ENCODE assay signal across 8 mouse cellular contexts in the genomic region with DNA sequence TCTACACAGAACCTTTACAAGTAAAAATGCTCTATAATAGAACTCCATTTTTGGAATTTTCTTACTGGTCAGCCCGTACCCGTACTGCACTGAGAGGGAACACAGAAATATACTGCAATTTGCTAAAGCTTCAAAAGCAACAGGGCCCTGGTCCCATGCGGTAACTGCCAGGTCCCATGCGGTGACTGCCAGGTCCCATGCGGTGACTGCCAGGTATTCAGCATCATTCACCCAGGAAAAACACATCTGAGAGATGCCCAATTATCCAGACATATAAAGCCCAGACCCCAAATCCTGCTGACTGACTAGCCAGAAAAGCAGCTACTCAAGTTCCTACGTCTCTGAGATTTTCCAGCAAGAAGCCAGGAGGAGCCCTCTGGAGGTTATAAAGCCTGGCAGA. TPM values are rescaled to one million over a fixed set of nuclear protein-coding genes. Genes with fewer than 3 reads are reported as not detected.
DNase-seq lines count a peak whose midpoint lies in the region; ATAC-seq and TF ChIP-seq lines count a peak whose summit lies in the region.

No protein-coding gene starts in this region.

- H3K9ac ChIP-seq in kidney, postnatal 0 days (ENCODE audit: low read depth, low read length), result no peak overlapping the region; the same call in 1 of the 2 replicates
- H3K9ac ChIP-seq in embryonic facial prominence, embryonic 13.5 days, result peak overlapping the region; percentile 94
- 0 out of 2 replicates have a peak overlapping the region, but pooled peaks have one; percentile 78 for H3K9ac ChIP-seq in intestine, embryonic 14.5 days (ENCODE audit: low read length)
- H3K9ac ChIP-seq in neural tube, embryonic 12.5 days, result peak overlapping the region; percentile 45; the same call in 1 of the 2 replicates

- H3K36me3 ChIP-seq in kidney, postnatal 0 days (ENCODE audit: insufficient read depth, low read length), result no peaks in the 10 kb centered on the region
- H3K36me3 ChIP-seq in embryonic facial prominence, embryonic 13.5 days, result peaks cover 1% of the 10 kb centered on the region; the same call in 1 of the 2 replicates
- H3K36me3 ChIP-seq in intestine, embryonic 14.5 days (ENCODE audit: control insufficient read depth, insufficient read depth, low read length), result 0 out of 2 replicates have a peak, but pooled peaks cover 4% of the 10 kb centered on the region
- H3K36me3 ChIP-seq in neural tube, embryonic 12.5 days, result no peaks in the 10 kb centered on the region

- H3K9me3 ChIP-seq in kidney, postnatal 0 days (replicated peaks; ENCODE audit: low read length), result no peaks in the 10 kb centered on the region
- H3K9me3 ChIP-seq in embryonic facial prominence, embryonic 13.5 days, result no peaks in the 10 kb centered on the region
- H3K9me3 ChIP-seq in intestine, embryonic 14.5 days (ENCODE audit: control insufficient read depth, low read length), result no peaks in the 10 kb centered on the region
- H3K9me3 ChIP-seq in neural tube, embryonic 12.5 days, result no peaks in the 10 kb centered on the region

- H3K27ac ChIP-seq in kidney, postnatal 0 days, result no peak overlapping the region
- no peak overlapping the region for H3K27ac ChIP-seq in embryonic facial prominence, embryonic 13.5 days
- H3K27ac ChIP-seq in intestine, embryonic 14.5 days (ENCODE audit: low read depth), result no peak overlapping the region
- H3K27ac ChIP-seq in neural tube, embryonic 12.5 days, result no peak overlapping the region

- H3K4me1 ChIP-seq in kidney, postnatal 0 days (replicated peaks; ENCODE audit: insufficient read depth, low read length), result peaks cover 41% of the 10 kb centered on the region
- H3K4me1 ChIP-seq in embryonic facial prominence, embryonic 13.5 days, result peaks cover 52% of the 10 kb centered on the region
- H3K4me1 ChIP-seq in intestine, embryonic 14.5 days (replicated peaks; ENCODE audit: control insufficient read depth, insufficient read depth, low read length), result peaks cover 42% of the 10 kb centered on the region
- H3K4me1 ChIP-seq in neural tube, embryonic 12.5 days, result peaks cover 41% of the 10 kb centered on the region

- peak overlapping the region; percentile 88 for H3K4me3 ChIP-seq in kidney, postnatal 0 days (replicated peaks; ENCODE audit: low read depth, low read length)
- H3K4me3 ChIP-seq in embryonic facial prominence, embryonic 13.5 days, result peak overlapping the region; percentile 91
- H3K4me3 ChIP-seq in intestine, embryonic 14.5 days (ENCODE audit: low read depth, low read length), result peak overlapping the region; percentile 72; the same call in 1 of the 2 replicates
- 0 out of 2 replicates have a peak overlapping the region, but pooled peaks have one; percentile 5 for H3K4me3 ChIP-seq in neural tube, embryonic 12.5 days

- TF ChIP-seq CTCF in kidney, postnatal 0 days (IDR thresholded peaks at IDR 0.05; ENCODE audit: low read depth), result no peak

- DNase-seq in kidney, postnatal 0 days (ENCODE audit: low spot score), result no peak
- DNase-seq in kidney, postnatal 4 days, result no peak
- DNase-seq in intestine, embryonic 14.5 days (ENCODE audit: low spot score), result no peak
- DNase-seq in spleen, postnatal 10 days (ENCODE audit: low spot score in 2 of 2), result no peak
- DNase-seq in layer of hippocampus, postnatal 14 days (ENCODE audit: low spot score in 2 of 2), result no peak

- no peak for ATAC-seq in kidney, postnatal 0 days (replicated peaks; ENCODE audit: low FRiP score, low read depth)
- no peak for ATAC-seq in embryonic facial prominence, embryonic 13.5 days (ENCODE audit: insufficient number of reproducible peaks, insufficient read depth, low FRiP score, low TSS enrichment, low read depth)
- no peak for ATAC-seq in intestine, embryonic 14.5 days (replicated peaks; ENCODE audit: low FRiP score, low TSS enrichment, low read depth)
- ATAC-seq in neural tube, embryonic 12.5 days (ENCODE audit: low FRiP score, low read depth), result no peak
- no peak for ATAC-seq in frontal cortex, adult (ENCODE audit: low TSS enrichment)

- H3K27me3 ChIP-seq in kidney, postnatal 0 days (ENCODE audit: insufficient read depth, low read length), result no peaks in the 10 kb centered on the region
- H3K27me3 ChIP-seq in embryonic facial prominence, embryonic 13.5 days, result no peaks in the 10 kb centered on the region
- no peaks in the 10 kb centered on the region for H3K27me3 ChIP-seq in intestine, embryonic 14.5 days (replicated peaks; ENCODE audit: control insufficient read depth, insufficient read depth, low read length)
- H3K27me3 ChIP-seq in neural tube, embryonic 12.5 days (replicated peaks), result no peaks in the 10 kb centered on the region

- H3K4me2 ChIP-seq in kidney, postnatal 0 days (ENCODE audit: low read length), result peak overlapping the region; percentile 78
- H3K4me2 ChIP-seq in embryonic facial prominence, embryonic 13.5 days, result peak overlapping the region; percentile 91
- H3K4me2 ChIP-seq in intestine, embryonic 14.5 days (ENCODE audit: low read length), result peak overlapping the region; percentile 73
- H3K4me2 ChIP-seq in neural tube, embryonic 12.5 days (replicated peaks), result peak overlapping the region; percentile 82

- 73% methylated on average over 6 of the region's 6 CpGs for WGBS in kidney, postnatal 0 days
- 77% methylated on average over 6 of the region's 6 CpGs for WGBS in embryonic facial prominence, embryonic 13.5 days
- WGBS in intestine, embryonic 14.5 days, result 84% methylated on average over 6 of the region's 6 CpGs
- 87% methylated on average over 6 of the region's 6 CpGs for WGBS in neural tube, embryonic 12.5 days

RNA-seq across cellular contexts. Expression of a gene that starts 3.1 kb away (rescaled TPM):
- 18.8 and 19.0 TPM in 2 replicates for polyA plus RNA-seq in kidney, postnatal 0 days (2015; fragmentation: Nextera tagmentation; extraction: Ambion mirVana)
- 26.1 and 28.3 TPM in 2 replicates for polyA plus RNA-seq in embryonic facial prominence, embryonic 13.5 days (2015; fragmentation: Nextera tagmentation; extraction: Ambion mirVana)
- polyA plus RNA-seq in intestine, embryonic 14.5 days (2014; fragmentation: Nextera tagmentation; extraction: Ambion mirVana), result 13.8 and 16.1 TPM in 2 replicates
- 26.7 and 26.9 TPM in 2 replicates for polyA plus RNA-seq in neural tube, embryonic 12.5 days (2016; fragmentation: Nextera tagmentation; extraction: Ambion mirVana)
- 10 to 100 TPM; 46.2 to 46.4 TPM for total RNA-seq in layer of hippocampus, postnatal 14 days (2021)

RNA-seq across cellular contexts. Expression of a gene that starts 6.0 kb away (rescaled TPM):
- polyA plus RNA-seq in kidney, postnatal 0 days (2015; fragmentation: Nextera tagmentation; extraction: Ambion mirVana), result 24.3 and 26.9 TPM in 2 replicates
- polyA plus RNA-seq in embryonic facial prominence, embryonic 13.5 days (2015; fragmentation: Nextera tagmentation; extraction: Ambion mirVana), result 39.8 and 42.2 TPM in 2 replicates
- polyA plus RNA-seq in intestine, embryonic 14.5 days (2014; fragmentation: Nextera tagmentation; extraction: Ambion mirVana), result 33.1 and 35.1 TPM in 2 replicates
- 41.6 and 42.5 TPM in 2 replicates for polyA plus RNA-seq in neural tube, embryonic 12.5 days (2016; fragmentation: Nextera tagmentation; extraction: Ambion mirVana)
- 10 to 100 TPM; 43.3 to 44.1 TPM for total RNA-seq in layer of hippocampus, postnatal 14 days (2021)

RNA-seq across cellular contexts. Expression of a gene that starts 14.0 kb away (rescaled TPM):
- polyA plus RNA-seq in kidney, postnatal 0 days (2015; fragmentation: Nextera tagmentation; extraction: Ambion mirVana), result 264 TPM in 2 replicates
- polyA plus RNA-seq in embryonic facial prominence, embryonic 13.5 days (2015; fragmentation: Nextera tagmentation; extraction: Ambion mirVana), result 238 TPM in 2 replicates
- 244 and 272 TPM in 2 replicates for polyA plus RNA-seq in intestine, embryonic 14.5 days (2014; fragmentation: Nextera tagmentation; extraction: Ambion mirVana)
- polyA plus RNA-seq in neural tube, embryonic 12.5 days (2016; fragmentation: Nextera tagmentation; extraction: Ambion mirVana), result 261 and 264 TPM in 2 replicates
- 100 to 1,000 TPM; 103 TPM for total RNA-seq in layer of hippocampus, postnatal 14 days (2021)

RNA-seq across cellular contexts. Expression of a gene that starts 25.6 kb away (rescaled TPM):
- polyA plus RNA-seq in kidney, postnatal 0 days (2015; fragmentation: Nextera tagmentation; extraction: Ambion mirVana), result 51.7 and 52.7 TPM in 2 replicates
- 60.7 and 66.0 TPM in 2 replicates for polyA plus RNA-seq in embryonic facial prominence, embryonic 13.5 days (2015; fragmentation: Nextera tagmentation; extraction: Ambion mirVana)
- polyA plus RNA-seq in intestine, embryonic 14.5 days (2014; fragmentation: Nextera tagmentation; extraction: Ambion mirVana), result 36.0 and 39.3 TPM in 2 replicates
- 72.0 and 74.2 TPM in 2 replicates for polyA plus RNA-seq in neural tube, embryonic 12.5 days (2016; fragmentation: Nextera tagmentation; extraction: Ambion mirVana)
- 10 to 100 TPM; 57.0 to 59.9 TPM for total RNA-seq in layer of hippocampus, postnatal 14 days (2021)

RNA-seq across cellular contexts. Expression of a gene that starts 25.9 kb away (rescaled TPM):
- polyA plus RNA-seq in kidney, postnatal 0 days (2015; fragmentation: Nextera tagmentation; extraction: Ambion mirVana), result 0.66 and 1.3 TPM in 2 replicates
- 2.2 and 2.5 TPM in 2 replicates for polyA plus RNA-seq in embryonic facial prominence, embryonic 13.5 days (2015; fragmentation: Nextera tagmentation; extraction: Ambion mirVana)
- polyA plus RNA-seq in intestine, embryonic 14.5 days (2014; fragmentation: Nextera tagmentation; extraction: Ambion mirVana), result 1.3 and 1.9 TPM in 2 replicates
- polyA plus RNA-seq in neural tube, embryonic 12.5 days (2016; fragmentation: Nextera tagmentation; extraction: Ambion mirVana), result 4.3 and 6.0 TPM in 2 replicates
- 10 to 100 TPM; 10.2 to 11.0 TPM for total RNA-seq in layer of hippocampus, postnatal 14 days (2021)

Comparison
In these comparisons a context has a peak if more than half of its experiments do, and no peak if none do; other contexts are left out.
1. H3K4me3 ChIP-seq: peak in every context shown above with its lines; median percentile 91 in embryonic facial prominence, embryonic 13.5 days; 88 in kidney, postnatal 0 days; 72 in intestine, embryonic 14.5 days; 5 in neural tube, embryonic 12.5 days.